Mouse (Mus musculus) kidney, adult 18-20 months (tissue): ENCODE measurements around the gene Arntl.

Source experiments
- DNase-seq: peaks from one replicate; pipeline ENCODE4 v3.0.0; 2021

Gene Arntl

DNA sequence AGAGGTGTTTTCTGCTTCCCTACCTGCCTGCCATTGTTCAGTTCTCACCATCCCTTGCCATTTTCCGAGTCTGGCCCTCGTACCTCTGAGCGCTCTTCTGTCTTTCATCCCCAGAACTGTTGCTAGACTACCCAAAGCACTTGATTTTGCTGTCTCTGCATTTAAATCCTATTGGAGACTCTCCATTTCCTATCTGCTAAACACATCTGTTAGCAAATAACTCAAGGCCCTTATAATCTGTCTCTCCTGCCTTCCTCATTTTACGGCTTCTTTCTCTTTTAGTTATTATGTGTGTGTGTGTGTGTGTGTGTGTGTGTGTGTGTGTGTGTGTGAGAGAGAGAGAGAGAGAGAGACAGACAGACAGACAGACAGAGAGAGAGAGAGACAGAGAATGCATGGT is 90.5 kb downstream of the Arntl start:
- no peak for DNase-seq

DNA sequence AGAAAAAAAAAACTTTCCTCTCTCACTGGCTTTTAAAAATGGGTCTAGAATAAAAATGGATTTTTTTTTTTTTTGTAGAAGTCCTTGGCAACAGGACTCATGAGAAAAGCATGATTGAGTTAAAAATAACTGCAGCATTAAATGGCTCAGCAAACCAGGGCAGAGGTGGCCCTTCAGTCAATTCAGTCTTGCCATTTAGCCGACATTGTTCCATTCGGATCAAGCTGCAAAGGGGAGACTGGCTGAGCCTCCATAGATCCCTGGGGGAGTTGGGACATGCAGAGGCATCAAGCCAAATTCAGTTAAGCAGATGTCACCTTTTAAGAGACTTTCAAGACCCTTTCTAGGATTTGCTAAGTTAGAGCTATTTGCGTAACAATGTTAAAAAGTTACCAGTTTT is 102.9 kb downstream of the Arntl start:
- no peak for DNase-seq

DNA sequence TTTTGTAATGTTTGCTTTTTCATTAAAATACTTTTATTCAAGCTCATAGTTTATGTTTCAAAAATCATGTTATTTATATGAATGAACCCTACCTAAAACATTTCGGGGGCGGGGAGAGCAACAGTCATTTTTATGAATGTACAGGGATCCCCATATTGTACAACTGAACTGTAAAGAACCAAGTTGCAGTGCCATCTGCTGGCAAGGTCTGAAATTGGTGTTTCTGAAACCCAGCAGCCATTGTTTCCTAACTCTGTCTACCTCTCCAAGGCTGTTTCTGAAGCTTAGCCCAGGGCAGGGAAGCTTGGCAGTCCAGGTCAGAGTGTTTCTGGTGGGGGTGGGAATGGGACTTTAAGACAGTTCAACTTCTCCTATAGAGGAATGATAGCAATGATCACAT is 104.5 kb downstream of the Arntl start:
- DNase-seq: peak; percentile 61

DNA sequence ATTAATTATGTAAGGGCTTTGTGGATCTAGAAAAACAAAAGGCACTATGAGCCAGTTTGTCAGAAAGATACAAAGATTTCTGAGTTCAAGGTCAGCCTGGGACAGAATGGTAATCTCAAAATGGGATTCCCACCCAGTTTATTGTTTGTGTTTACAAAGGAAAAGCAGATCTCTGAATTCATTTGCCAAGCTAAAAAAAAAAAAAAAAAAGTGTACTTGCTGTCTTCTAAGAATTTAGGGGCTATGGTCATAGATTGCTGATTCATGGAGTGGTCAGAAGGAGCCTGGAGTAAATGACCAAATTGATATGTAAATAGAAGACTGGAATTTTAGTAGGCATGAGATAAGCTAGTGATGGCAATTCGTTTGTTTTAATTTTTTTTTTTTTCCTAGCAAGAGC is 112.9 kb downstream of the Arntl start:
- DNase-seq: no peak

DNA sequence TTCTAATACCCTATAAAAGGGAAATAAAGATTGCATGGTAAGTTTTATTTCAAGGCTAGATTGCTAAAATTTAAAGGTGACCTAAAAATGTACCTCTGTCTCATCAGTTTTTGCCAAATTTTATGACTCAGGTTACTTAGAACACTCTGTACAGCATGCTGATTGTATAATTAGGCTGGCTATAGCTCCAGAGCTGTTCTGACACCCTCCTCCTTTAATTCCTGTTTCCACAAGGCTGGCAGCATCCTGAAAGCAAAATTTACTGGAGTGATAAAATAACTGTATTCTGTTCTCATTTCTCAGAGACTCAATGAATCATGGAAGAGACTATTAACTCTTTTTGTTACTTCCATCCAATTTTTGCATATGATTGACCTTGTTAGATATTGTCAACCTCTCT is 126.8 kb downstream of the Arntl start:
- no peak for DNase-seq

DNA sequence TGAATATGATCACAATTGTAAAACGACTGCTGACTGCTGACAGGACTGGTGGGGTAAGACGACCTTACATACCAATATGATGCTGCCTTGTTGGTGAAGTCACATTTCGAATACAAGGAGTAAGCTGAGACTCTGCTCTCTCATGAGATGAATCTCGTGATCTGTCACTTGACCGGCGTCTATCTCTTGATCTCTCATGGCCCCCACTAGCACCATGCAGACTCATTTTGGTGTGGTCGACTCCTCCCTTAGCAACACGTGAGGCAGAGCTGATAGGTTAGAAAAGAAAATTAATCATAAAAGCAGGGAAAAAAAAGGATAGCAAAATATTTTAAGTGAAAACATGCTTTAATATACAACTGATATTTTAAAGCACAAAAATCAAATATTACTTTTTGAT is 128.0 kb downstream of the Arntl start:
- DNase-seq: no peak

DNA sequence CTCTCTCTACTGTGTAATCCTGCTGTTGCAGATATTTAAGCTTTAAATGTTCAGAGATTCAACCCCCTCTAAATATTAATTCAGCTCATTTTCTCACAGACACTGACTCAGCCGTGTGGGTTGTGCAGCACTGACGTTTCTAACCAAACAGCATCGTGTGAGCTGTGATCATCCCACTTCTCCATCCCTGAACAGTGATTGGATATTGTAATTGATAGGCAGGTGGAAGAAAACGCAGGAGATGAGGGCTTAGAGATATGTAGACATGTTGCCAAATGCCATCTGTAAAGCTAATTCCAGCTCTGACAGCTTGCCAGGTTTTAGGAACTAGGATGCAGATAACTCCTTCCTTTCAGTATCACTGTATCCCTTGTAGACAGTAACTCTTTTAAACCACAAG is 140.0 kb downstream of the Arntl start:
- no peak for DNase-seq

DNA sequence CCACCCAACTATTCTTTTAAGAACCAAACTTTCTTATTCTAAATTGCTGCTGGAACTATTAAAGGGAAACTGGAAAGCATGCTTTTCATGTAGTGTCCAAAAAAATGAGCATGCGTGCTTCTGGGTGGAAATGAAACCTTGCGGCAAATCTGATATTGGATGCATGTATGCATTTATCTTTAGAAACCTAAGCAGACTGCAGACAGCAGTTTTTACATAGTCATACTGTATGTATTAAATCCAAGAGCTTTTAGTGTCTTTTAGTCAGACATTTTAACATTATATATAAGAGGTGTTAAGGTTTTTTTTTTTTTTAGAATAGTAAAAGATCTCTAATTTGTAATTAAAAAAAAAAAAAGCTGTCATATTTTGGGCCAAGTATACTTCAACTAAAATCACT is 140.4 kb downstream of the Arntl start:
- DNase-seq: no peak

DNA sequence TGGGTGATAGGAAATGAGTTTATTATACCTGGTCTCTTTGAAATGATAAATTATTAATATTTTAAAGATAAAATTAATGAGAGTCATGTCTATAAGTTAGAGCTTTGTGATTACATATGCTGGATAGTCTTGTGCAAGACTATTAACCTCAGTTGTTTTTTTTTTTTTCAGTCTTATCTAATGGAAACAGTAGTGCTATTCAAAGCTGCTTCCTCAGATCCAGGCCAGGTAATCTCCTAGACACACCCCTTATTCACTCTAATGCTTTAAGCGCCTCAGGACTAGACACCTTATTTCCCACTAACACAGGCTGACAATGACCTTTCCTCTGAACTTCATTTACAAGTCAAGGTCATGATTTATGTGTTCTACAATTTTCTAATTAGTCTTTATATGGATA is 141.8 kb downstream of the Arntl start:
- no peak for DNase-seq
